Mouse (Mus musculus) erythroblast, embryonic 14.5 days (primary cell): ENCODE data around the gene Nanp. TPM values are rescaled to one million over a fixed set of nuclear protein-coding genes. Genes with fewer than 3 reads are reported as not detected.

Experiments
- H3K27me3 ChIP-seq: 2 replicates; pipeline ENCODE4 v1.6.1; 2012; ENCODE audit warnings: inconsistent platforms; ENCODE audit not compliant: control insufficient read depth
- H3K36me3 ChIP-seq: 2 replicates; pipeline ENCODE4 v1.6.1; 2012; ENCODE audit warnings: mild to moderate bottlenecking, inconsistent platforms; ENCODE audit not compliant: control insufficient read depth
- H3K4me1 ChIP-seq: 2 replicates; pipeline ENCODE4 v1.6.1; 2012; ENCODE audit warnings: inconsistent platforms; ENCODE audit not compliant: control insufficient read depth
- H3K4me3 ChIP-seq: replicated peaks from 2 replicates; pipeline ENCODE3; 2012; ENCODE audit warnings: moderate library complexity, mild to moderate bottlenecking, inconsistent platforms
- H3K9me3 ChIP-seq: 2 replicates; pipeline ENCODE4 v1.6.1; 2012; ENCODE audit warnings: low read length, inconsistent platforms, mixed read lengths; ENCODE audit not compliant: control insufficient read depth
- GATA1 ChIP-seq: IDR thresholded peaks from 2 replicates; pipeline ENCODE4 v1.6.1; 2012; ENCODE audit warnings: low read length, inconsistent platforms, mixed read lengths
- TAL1 ChIP-seq: IDR thresholded peaks from 3 replicates; pipeline ENCODE4 v1.6.1; 2012; ENCODE audit warnings: low read length, inconsistent platforms, mixed read lengths
- polyA plus RNA-seq: library from polyadenylated mRNA; stranded (reverse); fragments of >175 nt; gene quantifications from 2 replicates; pipeline ENCODE4 v1.2.3, GENCODE M21; 2012

Gene Nanp
- polyA plus RNA-seq, 1 experiment = 4.6 TPM

DNA sequence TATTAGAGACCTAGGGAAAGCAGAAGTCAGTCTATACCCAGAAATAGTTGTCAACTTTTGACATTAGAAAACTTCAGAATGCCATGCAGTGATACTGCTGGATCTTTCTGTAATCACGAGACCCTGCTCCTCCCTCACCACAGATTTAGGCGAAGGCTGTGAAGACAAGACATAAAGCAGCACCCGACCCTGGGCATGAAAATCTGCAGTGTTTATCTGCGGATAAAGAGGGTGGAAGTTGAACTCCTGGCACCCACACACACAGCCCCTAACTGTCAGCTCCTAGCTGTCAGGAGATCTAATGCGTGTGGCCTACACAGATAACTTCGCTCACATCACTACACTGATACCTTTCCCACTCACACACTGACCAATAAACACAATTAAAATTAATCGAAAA lies 57.7 kb downstream of the Nanp start:
- H3K36me3 ChIP-seq = peaks cover 36% of the 10 kb centered on the region
- H3K27me3 ChIP-seq = no peaks in the 10 kb centered on the region
- H3K4me3 ChIP-seq = no peak overlapping the region
- H3K9me3 ChIP-seq = no peaks in the 10 kb centered on the region
- H3K4me1 ChIP-seq = peaks cover 60% of the 10 kb centered on the region
- TF ChIP-seq GATA1 (no peak), TAL1 (no peak)

DNA sequence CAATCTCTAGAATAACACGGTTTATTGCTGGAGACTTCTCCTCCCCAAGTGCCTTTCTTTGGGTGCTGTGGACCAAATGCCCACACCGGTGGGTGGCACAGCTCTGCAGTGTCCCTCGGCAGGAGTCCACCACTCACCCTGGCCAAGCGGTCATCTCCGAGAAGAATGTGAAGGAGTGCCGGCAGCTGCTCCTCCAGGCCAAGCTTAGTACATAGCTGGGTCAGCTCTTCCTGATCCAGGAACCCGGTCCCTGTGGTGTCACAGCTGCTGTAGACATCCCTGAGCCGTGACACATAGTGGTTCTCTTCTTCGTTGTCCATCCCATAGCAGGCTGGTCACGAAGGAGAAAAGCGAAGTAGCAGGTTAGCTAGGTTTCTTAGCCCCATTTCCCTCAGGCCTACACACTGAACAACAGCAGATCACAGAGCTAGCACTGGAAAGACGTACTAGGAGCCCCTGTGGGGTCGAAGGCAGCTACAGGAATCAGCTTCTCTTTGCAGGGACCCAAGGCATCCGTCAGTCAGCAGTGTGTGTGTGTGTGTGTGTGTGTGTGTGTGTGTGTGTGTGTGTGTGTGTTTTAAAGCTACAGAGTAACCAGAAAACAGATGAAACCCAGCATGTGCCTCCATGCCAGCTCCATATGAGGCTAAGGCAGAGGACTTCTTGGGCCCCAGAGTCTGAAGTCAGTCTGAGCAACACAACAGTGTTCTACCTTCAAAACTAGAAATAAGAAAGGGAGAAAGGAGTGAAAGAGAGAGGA lies 59.2 kb downstream of the Nanp start:
- Histone ChIP-seq H3K9me3 (no peaks in the 10 kb centered on the region), H3K36me3 (peaks cover 51% of the 10 kb centered on the region), H3K4me1 (peaks cover 70% of the 10 kb centered on the region), H3K4me3 (no peak overlapping the region), H3K27me3 (no peaks in the 10 kb centered on the region)
- TF ChIP-seq GATA1 = no peak
- no peak for TF ChIP-seq TAL1

Other genes with a start within 250 kb of the Nanp start
- gene Abhd12, start 134.7 kb downstream of the Nanp start, polyA plus RNA-seq = 3.4 and 3.6 TPM in 2 replicates
- 5.5 and 5.9 TPM in 2 replicates for gene Gins1, start 134.0 kb downstream of the Nanp start, polyA plus RNA-seq
- gene Ninl, start within 50 bp of the Nanp start, polyA plus RNA-seq = 2.4 and 3.2 TPM in 2 replicates
- 0.02 TPM in 1 of 2 replicates, not detected in the other for gene Gm14151, start 53.0 kb upstream of the Nanp start, polyA plus RNA-seq
- gene Gm14147, start 58.8 kb upstream of the Nanp start, polyA plus RNA-seq = not detected in 2 replicates